ENCODE assay signal across 7 mouse cellular contexts in genomic region chr7:40762520-40762919, GRCm38 (mm10).
DNase-seq lines count a peak whose midpoint lies in the region; ATAC-seq and TF ChIP-seq lines count a peak whose summit lies in the region.

No protein-coding gene starts in this region.

- H3K4me1 ChIP-seq in lung, postnatal 0 days (ENCODE audit: insufficient read depth, low read depth, low read length) = no peaks in the 10 kb centered on the region
- no peaks in the 10 kb centered on the region for H3K4me1 ChIP-seq in embryonic facial prominence, embryonic 11.5 days (ENCODE audit: control insufficient read depth, insufficient read depth, low read length)
- H3K4me1 ChIP-seq in kidney, embryonic 15.5 days = no peaks in the 10 kb centered on the region
- H3K4me1 ChIP-seq in limb, embryonic 10.5 days = no peaks in the 10 kb centered on the region
- H3K4me1 ChIP-seq in intestine, embryonic 16.5 days (ENCODE audit: control insufficient read depth, insufficient read depth, low read length) = no peaks in the 10 kb centered on the region

- no peak overlapping the region for H3K9ac ChIP-seq in lung, postnatal 0 days (replicated peaks; ENCODE audit: low read depth)
- no peak overlapping the region for H3K9ac ChIP-seq in embryonic facial prominence, embryonic 11.5 days (replicated peaks; ENCODE audit: low read length)
- no peak overlapping the region for H3K9ac ChIP-seq in kidney, embryonic 15.5 days
- H3K9ac ChIP-seq in intestine, embryonic 16.5 days (ENCODE audit: low read depth, low read length) = no peak overlapping the region

- no peaks in the 10 kb centered on the region for H3K36me3 ChIP-seq in lung, postnatal 0 days (ENCODE audit: insufficient read depth, low read length)
- H3K36me3 ChIP-seq in embryonic facial prominence, embryonic 11.5 days (replicated peaks; ENCODE audit: control insufficient read depth, insufficient read depth, low read depth, low read length) = no peaks in the 10 kb centered on the region
- H3K36me3 ChIP-seq in kidney, embryonic 15.5 days = no peaks in the 10 kb centered on the region
- H3K36me3 ChIP-seq in limb, embryonic 10.5 days = no peaks in the 10 kb centered on the region
- no peaks in the 10 kb centered on the region for H3K36me3 ChIP-seq in intestine, embryonic 16.5 days (ENCODE audit: control insufficient read depth, insufficient read depth, low read length)

- peak; percentile 3 for DNase-seq in lung, postnatal 14 days
- DNase-seq in lung, postnatal 0 days (ENCODE audit: low spot score) = no peak
- DNase-seq in embryonic facial prominence, embryonic 11.5 days (ENCODE audit: low spot score) = peak; percentile 76
- DNase-seq in limb, embryonic 10.5 days (ENCODE audit: low spot score) = peak; percentile 41
- peak; percentile 10 for DNase-seq in testis, postnatal 14 days (ENCODE audit: low spot score)

- no peak for TF ChIP-seq EP300 in lung, postnatal 0 days (IDR thresholded peaks at IDR 0.05)

- WGBS in lung, postnatal 0 days = 11% methylated on average over 5 of the region's 5 CpGs
- WGBS in embryonic facial prominence, embryonic 11.5 days = 23% methylated on average over 5 of the region's 5 CpGs
- 11% methylated on average over 5 of the region's 5 CpGs for WGBS in kidney, embryonic 15.5 days
- 22% methylated on average over 5 of the region's 5 CpGs for WGBS in limb, embryonic 10.5 days
- WGBS in intestine, embryonic 16.5 days = 12% methylated on average over 5 of the region's 5 CpGs

- no peak overlapping the region for H3K27ac ChIP-seq in lung, postnatal 0 days (ENCODE audit: low read length)
- no peak overlapping the region for H3K27ac ChIP-seq in embryonic facial prominence, embryonic 11.5 days (replicated peaks; ENCODE audit: low read depth, low read length)
- no peak overlapping the region for H3K27ac ChIP-seq in kidney, embryonic 15.5 days
- no peak overlapping the region for H3K27ac ChIP-seq in limb, embryonic 10.5 days
- H3K27ac ChIP-seq in intestine, embryonic 16.5 days (ENCODE audit: low read length) = no peak overlapping the region

- no peak overlapping the region for H3K4me2 ChIP-seq in lung, postnatal 0 days (replicated peaks; ENCODE audit: low read depth, low read length)
- H3K4me2 ChIP-seq in embryonic facial prominence, embryonic 11.5 days (ENCODE audit: low read depth, low read length) = no peak overlapping the region
- no peak overlapping the region for H3K4me2 ChIP-seq in kidney, embryonic 15.5 days
- no peak overlapping the region for H3K4me2 ChIP-seq in intestine, embryonic 16.5 days (ENCODE audit: low read depth, low read length)

- no peak overlapping the region for H3K4me3 ChIP-seq in lung, postnatal 0 days (ENCODE audit: low read depth, low read length)
- H3K4me3 ChIP-seq in embryonic facial prominence, embryonic 11.5 days (ENCODE audit: low read depth, low read length) = no peak overlapping the region
- H3K4me3 ChIP-seq in kidney, embryonic 15.5 days (replicated peaks) = no peak overlapping the region
- no peak overlapping the region for H3K4me3 ChIP-seq in limb, embryonic 10.5 days
- H3K4me3 ChIP-seq in intestine, embryonic 16.5 days (ENCODE audit: low read length) = no peak overlapping the region

- no peak for TF ChIP-seq CTCF in lung, postnatal 0 days (IDR thresholded peaks at IDR 0.05)

- no peaks in the 10 kb centered on the region for H3K27me3 ChIP-seq in lung, postnatal 0 days (replicated peaks; ENCODE audit: insufficient read depth, low read length)
- no peaks in the 10 kb centered on the region for H3K27me3 ChIP-seq in embryonic facial prominence, embryonic 11.5 days (ENCODE audit: control insufficient read depth, insufficient read depth, low read length)
- H3K27me3 ChIP-seq in kidney, embryonic 15.5 days = no peaks in the 10 kb centered on the region
- no peaks in the 10 kb centered on the region for H3K27me3 ChIP-seq in limb, embryonic 10.5 days (ENCODE audit: low read depth, poor library complexity, severe bottlenecking)
- H3K27me3 ChIP-seq in intestine, embryonic 16.5 days (replicated peaks; ENCODE audit: control insufficient read depth, insufficient read depth, low read length) = no peaks in the 10 kb centered on the region

- H3K9me3 ChIP-seq in lung, postnatal 0 days (ENCODE audit: low read length) = no peaks in the 10 kb centered on the region
- H3K9me3 ChIP-seq in embryonic facial prominence, embryonic 11.5 days (replicated peaks; ENCODE audit: control insufficient read depth, low read length) = no peaks in the 10 kb centered on the region
- no peaks in the 10 kb centered on the region for H3K9me3 ChIP-seq in kidney, embryonic 15.5 days (replicated peaks)
- H3K9me3 ChIP-seq in limb, embryonic 10.5 days (replicated peaks) = no peaks in the 10 kb centered on the region
- H3K9me3 ChIP-seq in intestine, embryonic 16.5 days (ENCODE audit: control insufficient read depth, low read length) = no peaks in the 10 kb centered on the region

- no peak for ATAC-seq in lung, postnatal 0 days
- ATAC-seq in embryonic facial prominence, embryonic 11.5 days (replicated peaks; ENCODE audit: insufficient number of reproducible peaks, low FRiP score, low TSS enrichment, low read depth) = no peak; the same call in 1 of the 2 replicates
- ATAC-seq in kidney, embryonic 15.5 days (replicated peaks; ENCODE audit: low FRiP score) = 0 out of 2 replicates have a peak, but pooled peaks have one; percentile 60
- no peak for ATAC-seq in intestine, embryonic 16.5 days
